Mouse (Mus musculus) lung, embryonic 14.5 days (tissue): ENCODE results near the gene Slc25a28. TPM values are rescaled to one million over a fixed set of nuclear protein-coding genes. Genes with fewer than 3 reads are reported as not detected.

Source experiments
- ATAC-seq: fragments of 200-750 bp; cut with Nextera tagmentation; 2 replicates; pipeline ENCODE4 v1.8.0; 2017; ENCODE audit warnings: mild to moderate bottlenecking, moderate TSS enrichment, moderate library complexity; ENCODE audit not compliant: insufficient read depth
- DNase-seq: peaks from one replicate; pipeline ENCODE4 v3.0.0-alpha.2; 2015
- H3K27ac ChIP-seq: fragments of 300-500 bp; sonication (generic); 2 replicates; pipeline ENCODE4 v1.5.1; 2014; ENCODE audit warnings: low read depth, mild to moderate bottlenecking, moderate library complexity
- H3K27me3 ChIP-seq: fragments of 300-500 bp; sonication (generic); 2 replicates; pipeline ENCODE4 v1.6.1; 2014; ENCODE audit warnings: low read length, control low read depth; ENCODE audit not compliant: insufficient read depth
- H3K36me3 ChIP-seq: fragments of 300-500 bp; sonication (generic); 2 replicates; pipeline ENCODE4 v1.6.1; 2014; ENCODE audit warnings: control low read depth; ENCODE audit not compliant: insufficient read depth
- H3K4me1 ChIP-seq: fragments of 300-500 bp; sonication (generic); 2 replicates; pipeline ENCODE4 v1.6.1; 2014; ENCODE audit warnings: antibody characterized with exemption, control low read depth; ENCODE audit not compliant: insufficient read depth
- H3K4me2 ChIP-seq: fragments of 300-500 bp; sonication (generic); 2 replicates; pipeline ENCODE4 v1.6.1; 2014; ENCODE audit warnings: mild to moderate bottlenecking
- H3K4me3 ChIP-seq: fragments of 300-500 bp; sonication (generic); 2 replicates; pipeline ENCODE4 v1.5.1; 2014; ENCODE audit warnings: low read depth, low read length
- H3K9ac ChIP-seq: fragments of 300-500 bp; sonication (generic); 2 replicates; pipeline ENCODE4 v1.6.1; 2014
- H3K9me3 ChIP-seq: fragments of 300-500 bp; sonication (generic); 2 replicates; pipeline ENCODE4 v1.6.1; 2016; ENCODE audit warnings: low read depth, low read length, control low read depth
- CTCF ChIP-seq: IDR thresholded peaks from 2 replicates; pipeline ENCODE4 v1.5.1; 2016; ENCODE audit warnings: antibody characterized with exemption, low read depth
- WGBS: fragments of 180-500 bp; shearing (Covaris S2); extraction: QIAGEN DNeasy Blood & Tissue Kit; methylation state at CpG from one replicate; pipeline ENCODE4 v1.1.7; 2014; 5-methylcytosine and 5-hydroxymethylcytosine counted together
- polyA plus RNA-seq: library from polyadenylated mRNA; unstranded; fragments of >200 nt; fragmentation: Nextera tagmentation; extraction: Ambion mirVana; gene quantifications from 2 replicates; pipeline ENCODE4 v1.2.1, GENCODE M21; 2014

Gene Slc25a28
- polyA plus RNA-seq, 1 experiment from 2014 or later = 12.1 TPM

DNA sequence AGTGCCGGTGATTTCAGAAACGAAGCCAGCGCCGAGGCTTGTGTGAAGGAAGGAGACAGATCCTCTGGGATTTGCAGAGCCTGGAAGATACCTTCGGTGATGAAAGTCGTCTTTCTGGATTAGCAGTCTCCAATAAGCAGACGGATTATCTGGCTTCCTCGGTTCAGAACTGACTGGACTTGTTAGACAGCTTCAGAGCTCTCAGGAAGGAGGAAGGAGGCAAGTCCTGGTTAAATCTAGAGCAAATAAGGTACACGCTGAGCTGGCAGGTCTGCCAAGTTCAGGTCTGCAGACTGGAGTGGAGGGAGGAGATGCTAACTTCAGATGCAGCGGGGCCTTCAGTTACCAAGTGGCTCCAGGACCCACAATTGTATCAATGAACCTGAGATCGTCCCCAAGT is 32.8 kb downstream of the Slc25a28 start:
- H3K27ac ChIP-seq = no peak overlapping the region
- H3K4me2 ChIP-seq = no peak overlapping the region
- H3K36me3 ChIP-seq = no peaks in the 10 kb centered on the region
- H3K4me3 ChIP-seq = no peak overlapping the region
- ATAC-seq (no peak), DNase-seq (peak; percentile 58)
- H3K9ac ChIP-seq = no peak overlapping the region
- 0 out of 2 replicates have a peak, but pooled peaks cover 3% of the 10 kb centered on the region for H3K4me1 ChIP-seq
- no peaks in the 10 kb centered on the region for H3K9me3 ChIP-seq
- H3K27me3 ChIP-seq = no peaks in the 10 kb centered on the region
- WGBS = 50% methylated on average over 11 of the region's 11 CpGs
- no peak for TF ChIP-seq CTCF

DNA sequence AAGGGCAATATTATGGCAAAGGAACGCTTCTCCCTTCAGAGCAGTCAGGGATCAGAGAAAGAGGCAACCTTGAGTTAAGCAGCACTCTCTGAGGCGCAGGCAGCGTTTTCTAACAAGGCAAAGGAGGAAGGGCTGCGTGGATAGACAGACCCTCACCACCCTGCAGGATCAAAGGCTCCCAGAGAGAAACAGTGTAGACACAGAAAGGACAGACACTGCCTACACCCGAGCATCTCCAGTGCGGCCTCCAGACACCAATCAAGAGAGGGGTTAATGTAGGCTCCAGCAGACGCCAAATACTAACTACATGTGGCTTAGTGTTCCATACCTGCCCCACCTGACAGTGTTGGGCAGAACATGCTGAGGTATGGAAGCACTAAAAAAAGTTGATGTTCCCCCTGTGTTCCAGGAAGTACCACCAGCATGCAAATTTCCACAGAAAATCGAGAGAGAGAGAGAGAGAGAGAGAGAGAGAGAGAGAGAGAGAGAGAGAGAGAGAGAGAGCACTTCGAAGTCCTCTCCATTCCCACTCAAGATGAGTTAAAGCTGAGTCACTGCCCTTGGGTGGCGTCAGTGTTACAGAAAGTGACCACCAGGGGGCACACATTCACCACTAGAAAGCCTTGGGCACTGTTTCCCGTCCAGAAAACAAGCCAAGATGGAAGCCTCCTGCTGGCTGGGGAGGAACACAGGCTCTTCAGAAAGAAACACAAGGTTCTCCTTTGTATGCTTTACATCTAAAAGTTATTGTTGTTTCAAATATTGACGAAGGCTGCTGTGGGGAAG is 44.0 kb downstream of the Slc25a28 start:
- H3K4me2 ChIP-seq = no peak overlapping the region
- H3K36me3 ChIP-seq = no peaks in the 10 kb centered on the region
- no peak overlapping the region for H3K9ac ChIP-seq
- peak; percentile 71; the same call in 1 of the 2 replicates for ATAC-seq
- H3K27ac ChIP-seq = no peak overlapping the region
- peak; percentile 95 for DNase-seq
- no peaks in the 10 kb centered on the region for H3K4me1 ChIP-seq
- WGBS = 25% methylated on average over 12 of the region's 12 CpGs
- TF ChIP-seq CTCF = peak; percentile 96
- H3K4me3 ChIP-seq = no peak overlapping the region
- no peaks in the 10 kb centered on the region; the same call in 1 of the 2 replicates for H3K27me3 ChIP-seq
- no peaks in the 10 kb centered on the region for H3K9me3 ChIP-seq

GRCm38 (mm10) chr19:43629088-43629487 is 45.6 kb downstream of the Slc25a28 start:
- no peak overlapping the region for H3K4me3 ChIP-seq
- DNase-seq (no peak), ATAC-seq (no peak; the same call in 1 of the 2 replicates)
- WGBS = 33% methylated on average over 4 of the region's 4 CpGs
- H3K9me3 ChIP-seq = no peaks in the 10 kb centered on the region
- peaks cover 4% of the 10 kb centered on the region; the same call in 1 of the 2 replicates for H3K27me3 ChIP-seq
- no peak overlapping the region for H3K27ac ChIP-seq
- no peak overlapping the region for H3K4me2 ChIP-seq
- H3K36me3 ChIP-seq = no peaks in the 10 kb centered on the region
- no peak for TF ChIP-seq CTCF
- no peak overlapping the region for H3K9ac ChIP-seq
- no peaks in the 10 kb centered on the region for H3K4me1 ChIP-seq

GRCm38 (mm10) chr19:43627345-43627744 is 47.3 kb downstream of the Slc25a28 start:
- 89% methylated on average over 3 of the region's 3 CpGs for WGBS
- Histone ChIP-seq H3K4me3 (no peak overlapping the region), H3K4me1 (no peaks in the 10 kb centered on the region), H3K9me3 (no peaks in the 10 kb centered on the region), H3K36me3 (no peaks in the 10 kb centered on the region), H3K9ac (no peak overlapping the region), H3K27me3 (peaks cover 19% of the 10 kb centered on the region), H3K27ac (no peak overlapping the region), H3K4me2 (no peak overlapping the region)
- TF ChIP-seq CTCF = peak; percentile 37
- DNase-seq (no peak), ATAC-seq (no peak)

- peaks cover 30% of the 10 kb centered on the region for H3K27me3 ChIP-seq
- no peak overlapping the region for H3K4me2 ChIP-seq
- no peak for DNase-seq
- WGBS = 26% methylated on average over 3 of the region's 3 CpGs
- H3K4me3 ChIP-seq = no peak overlapping the region
- no peaks in the 10 kb centered on the region for H3K4me1 ChIP-seq
- no peak overlapping the region for H3K27ac ChIP-seq
- no peaks in the 10 kb centered on the region for H3K36me3 ChIP-seq
- H3K9ac ChIP-seq = no peak overlapping the region
- no peaks in the 10 kb centered on the region for H3K9me3 ChIP-seq
- no peak for TF ChIP-seq CTCF
- no peak for ATAC-seq
These were observed 48.5 kb downstream of the Slc25a28 start for GRCm38 (mm10) chr19:43626160-43626559.

GRCm38 (mm10) chr19:43623913-43624312 is 50.8 kb downstream of the Slc25a28 start:
- no peaks in the 10 kb centered on the region for H3K4me1 ChIP-seq
- H3K9me3 ChIP-seq = no peaks in the 10 kb centered on the region
- TF ChIP-seq CTCF = peak; percentile 84
- no peak overlapping the region for H3K27ac ChIP-seq
- H3K4me3 ChIP-seq = no peak overlapping the region
- no peak overlapping the region for H3K9ac ChIP-seq
- DNase-seq (peak; percentile 69), ATAC-seq (no peak)
- 38% methylated on average over 4 of the region's 4 CpGs for WGBS
- no peak overlapping the region for H3K4me2 ChIP-seq
- H3K27me3 ChIP-seq = peaks cover 52% of the 10 kb centered on the region
- no peaks in the 10 kb centered on the region for H3K36me3 ChIP-seq

DNA sequence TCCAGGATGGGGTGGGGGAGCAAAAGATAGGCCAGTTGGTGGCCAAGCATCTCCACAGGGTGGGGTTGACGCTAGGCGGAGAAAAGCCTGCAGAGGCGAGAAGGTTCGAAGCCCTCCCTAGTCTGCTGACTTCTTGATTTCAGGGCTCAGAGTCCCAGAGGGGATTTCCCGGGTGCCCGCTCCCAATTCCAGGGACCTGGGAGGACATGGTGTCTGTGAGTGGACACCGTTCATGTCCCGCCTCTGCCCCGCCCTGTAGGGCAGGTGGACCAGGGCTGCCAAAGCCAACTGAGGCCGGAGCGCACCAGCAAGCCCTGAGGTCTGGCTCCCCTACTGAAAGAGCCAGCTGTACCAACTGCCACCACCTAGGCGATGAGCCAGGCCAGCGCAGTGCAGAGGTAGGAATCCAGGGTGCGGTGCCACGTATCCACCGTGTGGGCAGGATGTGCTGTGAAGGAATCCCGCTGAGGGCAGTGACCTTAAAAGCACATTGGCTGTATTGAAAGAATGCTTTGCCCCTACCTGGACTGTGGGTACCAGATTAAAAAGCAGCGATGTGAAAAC is 54.7 kb downstream of the Slc25a28 start:
- H3K36me3 ChIP-seq = no peaks in the 10 kb centered on the region

More for the DNA sequence above, 54.7 kb downstream of the Slc25a28 start:
- no peak for ATAC-seq
- WGBS = 6% methylated on average over 18 of the region's 18 CpGs
- H3K4me1 ChIP-seq = no peaks in the 10 kb centered on the region
- H3K4me2 ChIP-seq = no peak overlapping the region
- H3K27ac ChIP-seq = no peak overlapping the region
- H3K4me3 ChIP-seq = no peak overlapping the region
- H3K27me3 ChIP-seq = peaks cover 91% of the 10 kb centered on the region
- no peak overlapping the region for H3K9ac ChIP-seq
- TF ChIP-seq CTCF = no peak
- DNase-seq = no peak
- H3K9me3 ChIP-seq = no peaks in the 10 kb centered on the region
